Mouse (Mus musculus): ENCODE results near the gene Pnmal1. TPM values are rescaled to one million over a fixed set of nuclear protein-coding genes. Genes with fewer than 3 reads are reported as not detected.

Gene Pnmal1
- polyA plus RNA-seq, 1 experiment from 2014 or later, result 9.8 TPM

DNA sequence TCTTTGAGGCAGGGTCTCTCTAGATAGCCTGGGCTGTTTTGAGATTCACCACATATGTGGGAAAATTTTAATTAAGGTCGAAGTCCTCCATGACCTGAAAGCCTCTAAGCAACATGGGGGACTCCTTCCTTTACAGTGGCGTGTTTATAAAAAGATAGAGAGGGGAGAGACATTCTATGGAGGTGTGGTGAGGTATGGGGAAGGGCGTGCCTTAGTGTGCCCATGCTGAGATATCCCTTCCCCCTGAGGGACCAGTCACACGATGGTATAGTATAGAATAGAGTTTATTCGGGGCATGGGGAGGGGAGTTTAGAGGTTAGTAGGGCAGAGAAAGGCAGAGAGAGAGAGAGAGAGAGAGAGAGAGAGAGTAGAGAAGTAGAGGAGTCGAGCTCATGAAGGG lies 18.7 kb downstream of the Pnmal1 start:
- 76% methylated on average over 6 of the region's 6 CpGs for WGBS
- Histone ChIP-seq H3K4me3 (no peak overlapping the region), H3K9me3 (replicated peaks) (0 out of 2 replicates have a peak, but pooled peaks cover 3% of the 10 kb centered on the region), H3K27ac (replicated peaks) (no peak overlapping the region), H3K36me3 (no peaks in the 10 kb centered on the region), H3K27me3 (ENCODE audit: low read depth, poor library complexity, severe bottlenecking) (no peaks in the 10 kb centered on the region), H3K4me1 (peaks cover 34% of the 10 kb centered on the region)
- DNase-seq (ENCODE audit: low spot score), result no peak

DNA sequence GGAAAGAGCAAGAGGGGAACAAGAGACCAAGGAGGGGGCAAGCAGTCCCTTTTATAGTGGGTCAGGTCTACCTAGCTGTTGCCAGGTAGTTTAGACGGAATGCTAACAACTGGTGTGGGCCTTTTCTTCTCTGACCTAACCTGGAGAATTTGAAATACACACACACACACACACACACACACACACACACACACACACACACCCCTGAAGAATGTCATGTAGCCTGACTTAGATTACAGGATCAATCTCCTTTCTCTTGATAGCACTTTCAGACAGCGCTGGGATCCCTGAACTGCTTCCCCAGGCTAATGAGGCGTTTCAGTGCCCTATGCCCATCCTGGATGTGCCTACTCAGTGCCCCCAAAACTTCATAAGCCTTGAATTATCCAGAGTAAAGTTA lies 19.1 kb downstream of the Pnmal1 start:
- Histone ChIP-seq H3K9me3 (replicated peaks) (0 out of 2 replicates have a peak, but pooled peaks cover 3% of the 10 kb centered on the region), H3K27me3 (ENCODE audit: low read depth, poor library complexity, severe bottlenecking) (no peaks in the 10 kb centered on the region), H3K4me3 (no peak overlapping the region), H3K27ac (replicated peaks) (no peak overlapping the region), H3K36me3 (no peaks in the 10 kb centered on the region), H3K4me1 (peaks cover 38% of the 10 kb centered on the region)
- DNase-seq (ENCODE audit: low spot score), result no peak
- WGBS, result 90% methylated on average over 3 of the region's 3 CpGs

DNA sequence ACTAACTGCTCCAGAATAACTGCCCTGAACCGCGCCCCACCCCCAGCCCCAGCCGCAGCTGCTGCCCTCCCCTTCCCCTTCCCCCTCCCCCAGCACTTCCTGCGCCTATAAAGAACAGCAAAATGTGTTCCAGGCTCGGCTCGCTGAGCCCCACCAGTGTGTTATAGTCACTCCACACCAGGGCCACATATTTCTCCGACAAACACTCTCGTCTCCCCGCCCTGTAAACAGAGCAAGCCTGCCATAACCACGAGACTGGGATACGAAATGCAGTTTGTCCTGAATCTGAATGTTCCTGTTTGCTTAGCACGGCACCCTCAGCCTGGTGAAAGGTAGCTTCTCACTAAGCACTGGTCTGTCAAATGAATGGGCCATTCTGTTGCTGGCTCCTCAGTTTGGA lies 20.9 kb downstream of the Pnmal1 start:
- 15% methylated on average over 12 of the region's 12 CpGs for WGBS
- H3K36me3 ChIP-seq, result peaks cover 3% of the 10 kb centered on the region

DNA sequence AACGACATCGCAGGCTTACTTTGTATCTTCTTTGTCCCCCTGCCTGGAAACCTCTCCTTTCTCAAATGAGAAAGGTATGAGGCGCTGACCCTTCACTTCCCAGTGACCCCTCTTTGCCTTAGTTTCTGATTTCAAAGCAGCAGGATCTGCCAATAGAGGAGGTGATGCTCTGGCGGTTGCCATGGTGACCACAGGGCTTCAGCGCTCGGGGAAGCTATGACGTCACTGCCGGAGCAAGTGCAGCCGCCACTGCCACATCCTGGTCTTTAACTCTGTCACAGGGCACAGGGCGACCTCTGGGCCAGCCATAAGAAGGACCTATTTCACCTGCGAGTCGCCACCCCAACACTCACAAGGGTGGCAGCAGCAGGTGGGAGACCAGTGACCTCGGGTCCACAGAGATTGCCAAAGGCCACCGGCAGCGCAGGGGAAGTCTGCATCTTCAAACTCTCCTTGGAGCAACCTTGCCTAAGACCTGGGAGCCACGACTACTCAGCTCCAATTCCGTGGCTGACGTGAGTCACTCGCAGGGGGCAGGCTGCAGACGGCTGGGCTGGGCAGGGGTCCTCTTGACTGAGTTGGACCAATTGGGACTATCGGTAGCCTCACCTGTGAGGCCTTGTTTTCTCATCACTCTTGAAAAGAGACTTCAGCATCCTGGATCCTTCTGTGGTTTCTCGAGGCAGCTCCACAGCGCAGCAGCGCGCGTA lies 23.5 kb downstream of the Pnmal1 start, which contains the start of gene Gm42372:
Gene Gm42372, plus strand, starts transcription at position 228 of the 710 bp plus-strand sequence.
- Histone ChIP-seq H3K4me3 (peak within 1 kb of the TSS; percentile 51), H3K4me1 (peaks cover 57% of the 10 kb centered on the region)
- WGBS, result 20% methylated on average over 26 of the region's 26 CpGs

More for the DNA sequence above, 20.9 kb downstream of the Pnmal1 start:
- H3K27ac ChIP-seq (replicated peaks), result peak overlapping the region; percentile 86
- no peaks in the 10 kb centered on the region for H3K27me3 ChIP-seq (ENCODE audit: low read depth, poor library complexity, severe bottlenecking)
- peak overlapping the region; percentile 42 for H3K4me3 ChIP-seq
- peaks cover 48% of the 10 kb centered on the region for H3K4me1 ChIP-seq
- DNase-seq (ENCODE audit: low spot score), result peak; percentile 47
- H3K9me3 ChIP-seq (replicated peaks), result 0 out of 2 replicates have a peak, but pooled peaks cover 3% of the 10 kb centered on the region

DNA sequence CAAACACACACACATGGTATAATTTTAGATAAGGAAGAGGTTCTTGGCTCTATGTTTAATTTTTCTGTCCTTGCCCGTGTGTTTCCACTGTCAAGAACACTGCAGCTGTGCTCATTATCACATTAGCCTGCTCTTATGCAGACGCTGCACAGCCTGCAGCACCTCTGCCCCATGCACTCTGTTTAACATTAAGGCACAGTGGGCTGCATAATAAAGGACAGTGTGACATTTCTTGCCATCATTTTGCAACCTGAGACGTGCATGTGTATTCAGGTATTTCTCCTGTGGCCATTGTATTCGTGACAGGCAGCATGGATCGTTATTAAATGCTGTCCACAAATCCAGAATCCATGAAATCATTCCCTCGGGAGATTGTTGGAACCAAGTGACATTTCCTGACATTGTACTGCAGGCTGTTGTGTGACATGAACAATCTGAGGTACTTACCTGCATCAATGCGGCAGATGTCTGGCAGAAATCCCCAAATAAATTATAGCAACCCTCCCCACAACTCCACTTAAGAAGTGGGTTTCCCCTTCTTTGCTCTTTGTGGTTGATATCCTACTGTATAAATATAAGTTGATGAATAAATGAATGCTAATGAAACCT lies 28.2 kb downstream of the Pnmal1 start:
- H3K4me1 ChIP-seq, result peaks cover 60% of the 10 kb centered on the region
- 77% methylated on average over 7 of the region's 7 CpGs for whole genome bisulfite sequencing
- H3K9me3 ChIP-seq (replicated peaks), result peaks cover 4% of the 10 kb centered on the region; the same call in 1 of the 2 replicates
- H3K36me3 ChIP-seq, result peaks cover 9% of the 10 kb centered on the region
- H3K27me3 ChIP-seq (ENCODE audit: low read depth, poor library complexity, severe bottlenecking), result no peaks in the 10 kb centered on the region
- peak overlapping the region; percentile 60; the same call in 1 of the 2 replicates for H3K27ac ChIP-seq (replicated peaks)
- no peak overlapping the region for H3K4me3 ChIP-seq
- DNase-seq (ENCODE audit: low spot score), result no peak

More for the DNA sequence above, 23.5 kb downstream of the Pnmal1 start, which contains the start of gene Gm42372:
- Histone ChIP-seq H3K27ac (replicated peaks) (peak within 1 kb of the TSS; percentile 82), H3K9me3 (replicated peaks) (0 out of 2 replicates have a peak, but pooled peaks cover 3% of the 10 kb centered on the region), H3K27me3 (ENCODE audit: low read depth, poor library complexity, severe bottlenecking) (no peaks in the 10 kb centered on the region), H3K36me3 (peaks cover 9% of the 10 kb centered on the region)
- peak; percentile 91 for DNase-seq (ENCODE audit: low spot score)

DNA sequence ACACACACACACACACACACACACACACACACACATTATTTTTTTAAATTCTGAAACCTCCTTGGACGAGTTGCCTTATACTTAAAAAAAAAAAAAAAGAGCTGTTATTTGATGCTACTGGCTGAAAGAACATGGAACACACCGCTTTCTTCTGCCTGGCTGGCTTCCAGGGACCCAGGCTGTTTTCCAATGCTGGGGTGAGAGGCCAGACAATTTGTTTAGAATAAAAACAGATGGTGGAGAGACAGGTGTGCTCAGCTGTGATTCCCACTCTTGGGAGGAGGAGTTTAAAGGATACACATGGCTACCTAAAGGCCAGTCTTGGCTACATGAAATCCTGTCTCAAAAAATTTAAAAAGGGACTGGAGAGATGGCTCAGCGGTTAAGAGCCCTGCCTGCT lies 28.9 kb downstream of the Pnmal1 start:
- Histone ChIP-seq H3K36me3 (peaks cover 9% of the 10 kb centered on the region), H3K4me1 (peaks cover 56% of the 10 kb centered on the region), H3K4me3 (no peak overlapping the region), H3K9me3 (replicated peaks) (peaks cover 4% of the 10 kb centered on the region; the same call in 1 of the 2 replicates), H3K27me3 (ENCODE audit: low read depth, poor library complexity, severe bottlenecking) (no peaks in the 10 kb centered on the region), H3K27ac (replicated peaks) (no peak overlapping the region)
- no peak for DNase-seq (ENCODE audit: low spot score)
- WGBS, result 71% methylated on average over 3 of the region's 3 CpGs

DNA sequence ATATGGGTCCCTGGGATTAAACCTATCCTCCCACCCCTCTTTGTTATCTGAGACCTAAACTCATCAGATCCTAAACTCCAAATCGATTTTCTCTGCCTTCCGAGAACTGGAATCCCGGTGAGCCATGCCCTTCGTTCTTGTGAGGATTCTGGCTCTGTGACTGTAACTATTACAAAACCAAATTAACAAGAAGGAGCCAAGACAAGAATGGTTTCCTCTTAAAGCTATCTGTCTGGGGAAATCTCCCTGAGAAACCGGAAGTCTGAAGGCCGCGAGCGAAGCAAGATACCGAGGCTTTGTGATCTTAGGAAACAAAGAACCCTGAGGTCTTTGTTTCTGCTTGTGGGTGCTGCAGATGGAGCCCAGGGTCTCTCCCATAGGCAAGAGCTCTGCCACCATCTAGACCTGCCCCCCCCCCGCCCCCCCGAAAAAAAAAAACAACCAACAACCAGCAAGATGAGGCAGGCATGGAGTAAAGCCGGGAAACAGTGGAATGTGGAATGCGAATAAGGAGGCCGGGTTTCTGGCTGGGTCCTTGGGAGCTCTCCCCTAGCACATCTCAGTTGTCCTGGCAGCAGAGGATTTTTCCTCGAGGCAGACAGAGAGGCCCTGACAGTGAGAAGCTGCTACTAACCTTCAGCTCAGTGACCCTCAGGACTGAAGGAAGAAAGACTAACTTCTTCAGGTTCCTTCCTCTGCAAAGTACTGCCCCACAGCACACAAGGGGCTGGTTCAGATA lies 30.7 kb downstream of the Pnmal1 start:
- H3K27ac ChIP-seq (replicated peaks), result peak overlapping the region; percentile 87
- DNase-seq (ENCODE audit: low spot score), result peak; percentile 37
- 31% methylated on average over 15 of the region's 15 CpGs for WGBS
- peaks cover 10% of the 10 kb centered on the region for H3K36me3 ChIP-seq
- no peaks in the 10 kb centered on the region for H3K27me3 ChIP-seq (ENCODE audit: low read depth, poor library complexity, severe bottlenecking)
- H3K4me3 ChIP-seq, result 0 out of 2 replicates have a peak overlapping the region, but pooled peaks have one; percentile 18
- peaks cover 5% of the 10 kb centered on the region; the same call in 1 of the 2 replicates for H3K9me3 ChIP-seq (replicated peaks)
- peaks cover 63% of the 10 kb centered on the region for H3K4me1 ChIP-seq

DNA sequence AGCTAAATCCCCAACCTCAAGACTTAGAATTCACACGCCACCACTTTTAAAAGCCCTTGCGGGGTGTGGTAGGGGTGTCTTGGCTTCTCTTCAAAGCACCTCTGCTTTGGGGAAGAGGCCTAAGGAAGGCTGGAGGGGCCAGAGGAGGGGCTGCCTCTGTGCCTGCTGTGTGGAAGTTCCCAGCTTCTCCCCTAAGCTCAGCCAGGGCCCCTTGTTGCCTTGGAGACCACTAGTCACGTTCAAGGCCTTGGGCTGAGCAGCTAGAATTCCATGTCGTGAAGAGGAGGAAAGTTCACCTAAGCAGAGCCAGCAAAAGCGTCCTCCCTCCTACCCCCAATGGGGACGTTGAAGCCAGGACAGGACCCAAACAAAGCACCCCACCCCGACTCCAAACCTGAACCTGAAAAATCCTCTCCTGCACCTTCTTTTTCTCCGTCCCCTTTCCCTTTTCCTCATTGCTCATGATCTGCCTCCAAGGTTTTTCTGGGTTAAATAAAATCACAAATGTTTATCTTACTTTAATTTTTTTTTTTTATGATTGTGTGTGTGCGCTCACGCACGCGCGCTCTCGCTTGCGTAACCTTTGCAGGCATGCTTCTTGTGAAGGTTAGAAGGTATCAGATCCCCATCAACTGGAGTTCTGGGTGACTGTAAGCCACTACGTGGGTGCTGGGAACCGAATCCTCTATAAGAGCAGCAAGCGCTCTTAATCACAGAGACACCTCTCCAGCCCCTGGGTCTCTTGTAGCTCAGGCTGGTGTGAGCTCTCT lies 32.4 kb downstream of the Pnmal1 start:
- H3K4me3 ChIP-seq, result peak overlapping the region; percentile 35

DNA sequence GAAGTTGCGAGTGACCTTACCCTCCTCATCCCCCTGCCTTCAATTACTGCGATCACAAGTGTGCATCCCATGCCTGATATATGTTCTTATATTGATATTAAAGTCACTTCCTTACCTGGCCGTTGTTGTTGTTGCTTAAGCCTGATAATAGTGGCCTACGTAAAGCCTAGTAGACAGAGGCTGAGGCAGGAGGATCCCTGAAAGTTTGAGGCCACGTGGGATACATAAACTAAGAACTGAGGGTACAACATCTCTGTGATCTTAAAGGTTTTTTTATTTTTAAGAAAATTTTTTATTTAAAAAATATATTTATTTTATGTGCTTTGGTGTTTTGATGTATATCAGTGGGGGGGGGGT lies 33.0 kb downstream of the Pnmal1 start, which contains the start of gene Ccdc8:
Gene Ccdc8, plus strand, starts transcription at position 258 of the 357 bp plus-strand sequence.
- Histone ChIP-seq H3K27ac (replicated peaks) (peak within 1 kb of the TSS; percentile 94), H3K9me3 (replicated peaks) (peaks cover 7% of the 10 kb centered on the region; the same call in 1 of the 2 replicates), H3K4me3 (peak within 1 kb of the TSS; percentile 72), H3K4me1 (peaks cover 76% of the 10 kb centered on the region), H3K36me3 (peaks cover 25% of the 10 kb centered on the region), H3K27me3 (ENCODE audit: low read depth, poor library complexity, severe bottlenecking) (no peaks in the 10 kb centered on the region)
- 95% methylated on average over 5 of the region's 5 CpGs for WGBS
- DNase-seq (ENCODE audit: low spot score), result no peak

More for the DNA sequence above, 32.4 kb downstream of the Pnmal1 start:
- Histone ChIP-seq H3K27me3 (ENCODE audit: low read depth, poor library complexity, severe bottlenecking) (no peaks in the 10 kb centered on the region), H3K4me1 (peaks cover 75% of the 10 kb centered on the region), H3K9me3 (replicated peaks) (peaks cover 7% of the 10 kb centered on the region; the same call in 1 of the 2 replicates), H3K27ac (replicated peaks) (peak overlapping the region; percentile 87), H3K36me3 (peaks cover 20% of the 10 kb centered on the region)
- peak; percentile 85 for DNase-seq (ENCODE audit: low spot score)
- 60% methylated on average over 18 of the region's 18 CpGs for WGBS

DNA sequence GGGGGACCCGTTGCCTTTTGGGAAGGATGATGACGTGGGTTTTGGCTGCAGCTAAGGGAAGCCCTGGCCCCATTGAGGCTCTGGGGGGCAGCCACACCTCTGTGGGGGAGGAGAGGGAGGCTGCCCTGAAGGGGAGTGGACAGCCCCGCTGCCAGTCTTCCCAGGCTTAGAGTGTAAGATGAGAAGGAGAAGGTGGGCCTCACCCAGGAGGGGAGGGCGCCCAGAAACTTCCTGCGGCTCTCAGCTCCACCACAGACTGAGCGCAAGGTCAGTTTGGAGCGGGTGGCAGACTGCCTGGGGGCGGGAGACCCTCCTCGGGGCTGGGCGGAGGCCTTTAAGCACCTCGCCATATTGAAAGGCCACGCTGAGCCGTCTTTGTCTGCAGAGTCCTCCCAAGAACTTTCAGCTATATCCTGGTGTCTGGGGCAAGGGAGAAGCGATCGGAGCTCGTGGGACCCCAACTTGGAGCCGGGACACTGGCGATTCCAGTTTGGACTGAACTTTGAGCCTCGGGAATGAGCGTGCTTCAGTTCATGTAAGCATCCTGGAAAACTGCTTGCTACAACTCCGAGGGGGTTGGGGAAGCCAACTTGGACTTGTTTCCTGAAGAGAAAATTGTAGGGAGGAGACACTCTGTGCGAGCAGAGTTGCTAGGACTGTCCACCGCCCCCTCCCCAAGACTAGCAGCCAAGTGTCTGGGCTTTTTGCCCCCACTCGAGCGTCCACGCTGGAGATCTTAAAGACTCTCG lies 34.3 kb downstream of the Pnmal1 start:
- peak overlapping the region; percentile 72 for H3K4me3 ChIP-seq
- under 1% methylated on average over 27 of the region's 27 CpGs for WGBS
- H3K36me3 ChIP-seq, result peaks cover 39% of the 10 kb centered on the region
- peak overlapping the region; percentile 94 for H3K27ac ChIP-seq (replicated peaks)
- DNase-seq (ENCODE audit: low spot score), result peak; percentile 85
- H3K9me3 ChIP-seq (replicated peaks), result peaks cover 7% of the 10 kb centered on the region; the same call in 1 of the 2 replicates
- H3K4me1 ChIP-seq, result peaks cover 79% of the 10 kb centered on the region
- H3K27me3 ChIP-seq (ENCODE audit: low read depth, poor library complexity, severe bottlenecking), result no peaks in the 10 kb centered on the region

DNA sequence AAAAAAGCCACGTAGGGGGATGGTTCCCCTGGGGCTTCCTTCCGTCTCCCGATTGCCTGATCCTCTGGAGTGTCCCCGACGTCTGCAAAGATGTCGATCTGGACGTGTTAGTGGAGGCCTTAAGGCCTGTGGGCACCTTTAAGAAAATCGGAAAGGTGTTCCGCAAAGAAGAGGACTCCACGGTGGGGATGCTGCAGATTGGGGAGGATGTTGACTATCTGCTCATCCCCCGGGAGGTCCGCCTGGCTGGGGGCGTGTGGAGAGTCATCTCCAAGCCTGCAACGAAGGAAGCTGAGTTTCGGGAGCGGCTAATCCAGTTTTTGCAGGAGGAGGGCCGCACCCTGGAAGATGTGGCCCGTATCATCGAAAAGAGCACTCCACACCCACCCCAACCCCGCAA lies 34.9 kb downstream of the Pnmal1 start:
- 9% methylated on average over 20 of the region's 20 CpGs for WGBS
- H3K4me3 ChIP-seq, result peak overlapping the region; percentile 72
- peaks cover 43% of the 10 kb centered on the region for H3K36me3 ChIP-seq
- H3K4me1 ChIP-seq, result peaks cover 80% of the 10 kb centered on the region
- H3K27me3 ChIP-seq (ENCODE audit: low read depth, poor library complexity, severe bottlenecking), result no peaks in the 10 kb centered on the region
- peaks cover 7% of the 10 kb centered on the region; the same call in 1 of the 2 replicates for H3K9me3 ChIP-seq (replicated peaks)
- DNase-seq (ENCODE audit: low spot score), result peak; percentile 31
- peak overlapping the region; percentile 94 for H3K27ac ChIP-seq (replicated peaks)

All from midbrain, embryonic 10.5 days (tissue).